Mouse (Mus musculus): ENCODE results near the gene Ccl5. TPM values are rescaled to one million over a fixed set of nuclear protein-coding genes. Genes with fewer than 3 reads are reported as not detected.

Ccl5 gene
- total RNA-seq, 1 experiment, result not detected

DNA sequence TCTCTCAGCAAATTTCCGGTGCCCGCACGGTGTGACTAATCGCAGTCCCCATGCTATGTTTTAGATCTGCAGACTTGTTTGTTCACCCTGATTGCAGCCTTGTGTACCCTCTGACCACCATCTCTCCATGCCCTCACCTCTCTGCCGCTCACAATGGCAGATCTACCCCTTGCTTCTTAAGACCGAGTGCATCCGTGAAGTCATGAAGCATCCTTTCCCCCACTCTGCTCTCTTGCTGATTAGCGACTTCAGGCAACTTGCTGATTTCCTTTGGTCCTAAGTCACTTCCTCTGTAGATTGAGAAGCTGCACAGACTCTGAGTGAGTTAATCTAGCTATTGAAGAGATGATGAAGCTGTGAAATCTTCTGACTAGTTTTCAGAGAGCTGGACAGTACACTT, 3.8 kb upstream of the Ccl5 start:
- no peak for TF ChIP-seq MAFK (IDR thresholded peaks at IDR 0.05; ENCODE audit: insufficient read depth, low read depth, low read length)
- no peak for TF ChIP-seq ZC3H11A (IDR thresholded peaks at IDR 0.05; ENCODE audit: borderline replicate concordance, low read depth, low read length)
- TF ChIP-seq ZNF384 (IDR thresholded peaks at IDR 0.05; ENCODE audit: low read depth, low read length), result no peak
- no peak for TF ChIP-seq HCFC1 (IDR thresholded peaks at IDR 0.05; ENCODE audit: borderline replicate concordance, insufficient read depth, low read length)
- TF ChIP-seq CHD2 (IDR thresholded peaks at IDR 0.05; ENCODE audit: low read depth, low read length), result no peak
- in situ Hi-C loops (cut with MboI; ENCODE audit: low sequenced_read_pairs in 2 of 2, unreplicated experiment in 2 of 2), result no loop called here
- peaks cover 0 to 2% of the 10 kb centered on the region in 2 experiments; a peak in 1 of 4 replicates for H3K4me1 ChIP-seq (ENCODE audit: control insufficient read depth in 2 of 2, insufficient read depth in 2 of 2, low read length in 2 of 2, poor library complexity in 1 of 2)
- DNase-seq (ENCODE audit: low read depth, low spot score), result no peak
- H3K27ac ChIP-seq (ENCODE audit: insufficient read depth, low read depth, low read length, poor library complexity, severe bottlenecking), result no peak overlapping the region
- H3K9me3 ChIP-seq (ENCODE audit: control insufficient read depth, insufficient read depth, low read depth, low read length), result no peaks in the 10 kb centered on the region
- no peaks in the 10 kb centered on the region for H3K36me3 ChIP-seq (ENCODE audit: control insufficient read depth, insufficient read depth, low read length, poor library complexity, severe bottlenecking)
- no peak overlapping the region for H3K4me3 ChIP-seq (ENCODE audit: insufficient read depth in 1 of 2, low read depth in 1 of 2, low read length in 2 of 2, poor library complexity in 1 of 2, severe bottlenecking in 1 of 2)
- H3K9ac ChIP-seq (ENCODE audit: insufficient read depth, low read depth, low read length, poor library complexity, severe bottlenecking), result no peak overlapping the region

GRCm38 (mm10) chr11:83533192-83533591, 2.9 kb upstream of the Ccl5 start:
- in situ Hi-C loops (cut with MboI; ENCODE audit: low sequenced_read_pairs in 2 of 2, unreplicated experiment in 2 of 2), result no loop called here
- Histone ChIP-seq H3K9ac (ENCODE audit: insufficient read depth, low read depth, low read length, poor library complexity, severe bottlenecking) (no peak overlapping the region), H3K9me3 (ENCODE audit: control insufficient read depth, insufficient read depth, low read depth, low read length) (no peaks in the 10 kb centered on the region), H3K36me3 (ENCODE audit: control insufficient read depth, insufficient read depth, low read length, poor library complexity, severe bottlenecking) (no peaks in the 10 kb centered on the region), H3K4me1 (ENCODE audit: control insufficient read depth in 2 of 2, insufficient read depth in 2 of 2, low read length in 2 of 2, poor library complexity in 1 of 2) (peaks cover 0 to 2% of the 10 kb centered on the region in 2 experiments; a peak in 1 of 4 replicates), H3K27ac (ENCODE audit: insufficient read depth, low read depth, low read length, poor library complexity, severe bottlenecking) (no peak overlapping the region), H3K4me3 (ENCODE audit: insufficient read depth in 1 of 2, low read depth in 1 of 2, low read length in 2 of 2, poor library complexity in 1 of 2, severe bottlenecking in 1 of 2) (no peak overlapping the region)
- no peak for DNase-seq (ENCODE audit: low read depth, low spot score)
- TF ChIP-seq MAFK (IDR thresholded peaks at IDR 0.05; ENCODE audit: insufficient read depth, low read depth, low read length) (no peak), ZC3H11A (IDR thresholded peaks at IDR 0.05; ENCODE audit: borderline replicate concordance, low read depth, low read length) (no peak), CHD2 (IDR thresholded peaks at IDR 0.05; ENCODE audit: low read depth, low read length) (no peak), HCFC1 (IDR thresholded peaks at IDR 0.05; ENCODE audit: borderline replicate concordance, insufficient read depth, low read length) (no peak), ZNF384 (IDR thresholded peaks at IDR 0.05; ENCODE audit: low read depth, low read length) (no peak)

- no peak overlapping the region for H3K4me3 ChIP-seq (ENCODE audit: insufficient read depth in 1 of 2, low read depth in 1 of 2, low read length in 2 of 2, poor library complexity in 1 of 2, severe bottlenecking in 1 of 2)
- TF ChIP-seq MAFK (IDR thresholded peaks at IDR 0.05; ENCODE audit: insufficient read depth, low read depth, low read length) (no peak), ZC3H11A (IDR thresholded peaks at IDR 0.05; ENCODE audit: borderline replicate concordance, low read depth, low read length) (no peak), ZNF384 (IDR thresholded peaks at IDR 0.05; ENCODE audit: low read depth, low read length) (no peak), HCFC1 (IDR thresholded peaks at IDR 0.05; ENCODE audit: borderline replicate concordance, insufficient read depth, low read length) (no peak), CHD2 (IDR thresholded peaks at IDR 0.05; ENCODE audit: low read depth, low read length) (no peak)
Observed at GRCm38 (mm10) chr11:83529024-83529423, 1.3 kb downstream of the Ccl5 start.

DNA sequence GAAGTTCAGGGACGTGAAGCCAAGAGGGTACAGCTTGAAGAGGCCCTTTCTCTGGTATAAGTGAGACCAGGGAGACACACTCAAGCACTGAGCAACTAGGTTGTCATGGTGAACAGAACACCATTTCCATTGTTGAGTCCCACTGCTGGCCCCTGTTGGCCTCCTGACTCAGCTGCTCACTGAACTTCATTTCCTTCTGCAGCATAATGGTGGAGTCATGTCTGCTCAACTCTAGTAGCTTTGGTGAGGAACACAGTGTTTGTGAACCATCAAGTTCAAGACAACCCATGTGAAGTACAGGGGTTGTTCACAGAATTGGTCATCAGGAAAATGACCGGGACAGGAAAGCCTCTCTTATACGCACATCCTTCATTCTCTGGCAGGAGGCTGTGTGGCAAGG, 8.2 kb downstream of the Ccl5 start, which contains the start of gene Heatr9:
Gene Heatr9 (minus strand): TSS at position 101 of the 400 bp plus-strand sequence.
- in situ Hi-C loops (cut with MboI; ENCODE audit: low sequenced_read_pairs in 2 of 2, unreplicated experiment in 2 of 2), result no loop called here
- no peak for DNase-seq (ENCODE audit: low read depth, low spot score)
- H3K4me3 ChIP-seq (ENCODE audit: insufficient read depth in 1 of 2, low read depth in 1 of 2, low read length in 2 of 2, poor library complexity in 1 of 2, severe bottlenecking in 1 of 2), result no peak within 1 kb of the TSS
- TF ChIP-seq ZC3H11A (IDR thresholded peaks at IDR 0.05; ENCODE audit: borderline replicate concordance, low read depth, low read length) (no peak), MAFK (IDR thresholded peaks at IDR 0.05; ENCODE audit: insufficient read depth, low read depth, low read length) (no peak), HCFC1 (IDR thresholded peaks at IDR 0.05; ENCODE audit: borderline replicate concordance, insufficient read depth, low read length) (no peak), CHD2 (IDR thresholded peaks at IDR 0.05; ENCODE audit: low read depth, low read length) (no peak), ZNF384 (IDR thresholded peaks at IDR 0.05; ENCODE audit: low read depth, low read length) (no peak)
- H3K9me3 ChIP-seq (ENCODE audit: control insufficient read depth, insufficient read depth, low read depth, low read length), result no peaks in the 10 kb centered on the region
- no peak within 1 kb of the TSS for H3K27ac ChIP-seq (ENCODE audit: insufficient read depth, low read depth, low read length, poor library complexity, severe bottlenecking)
- no peaks in the 10 kb centered on the region for H3K36me3 ChIP-seq (ENCODE audit: control insufficient read depth, insufficient read depth, low read length, poor library complexity, severe bottlenecking)
- H3K9ac ChIP-seq (ENCODE audit: insufficient read depth, low read depth, low read length, poor library complexity, severe bottlenecking), result no peak within 1 kb of the TSS
- peaks cover 0 to 7% of the 10 kb centered on the region in 2 experiments; a peak in 1 of 4 replicates for H3K4me1 ChIP-seq (ENCODE audit: control insufficient read depth in 2 of 2, insufficient read depth in 2 of 2, low read length in 2 of 2, poor library complexity in 1 of 2)

More at GRCm38 (mm10) chr11:83529024-83529423, 1.3 kb downstream of the Ccl5 start:
- H3K36me3 ChIP-seq (ENCODE audit: control insufficient read depth, insufficient read depth, low read length, poor library complexity, severe bottlenecking), result no peaks in the 10 kb centered on the region
- no peak overlapping the region for H3K27ac ChIP-seq (ENCODE audit: insufficient read depth, low read depth, low read length, poor library complexity, severe bottlenecking)
- no peak overlapping the region for H3K9ac ChIP-seq (ENCODE audit: insufficient read depth, low read depth, low read length, poor library complexity, severe bottlenecking)
- DNase-seq (ENCODE audit: low read depth, low spot score), result no peak
- H3K4me1 ChIP-seq (ENCODE audit: control insufficient read depth in 2 of 2, insufficient read depth in 2 of 2, low read length in 2 of 2, poor library complexity in 1 of 2), result no peaks in the 10 kb centered on the region
- in situ Hi-C loops (cut with MboI; ENCODE audit: low sequenced_read_pairs in 2 of 2, unreplicated experiment in 2 of 2), result no loop called here
- no peaks in the 10 kb centered on the region for H3K9me3 ChIP-seq (ENCODE audit: control insufficient read depth, insufficient read depth, low read depth, low read length)
